Mouse (Mus musculus) lung, postnatal 0 days (tissue): ENCODE measurements around the gene Cd86.

ENCODE experiments used
- CTCF ChIP-seq: IDR thresholded peaks from 2 replicates; pipeline ENCODE4 v1.5.1; 2016; ENCODE audit warnings: antibody characterized with exemption, mild to moderate bottlenecking
- EP300 ChIP-seq: IDR thresholded peaks from 2 replicates; pipeline ENCODE4 v1.6.1; 2016; ENCODE audit warnings: antibody characterized with exemption, mild to moderate bottlenecking, control low read depth

DNA sequence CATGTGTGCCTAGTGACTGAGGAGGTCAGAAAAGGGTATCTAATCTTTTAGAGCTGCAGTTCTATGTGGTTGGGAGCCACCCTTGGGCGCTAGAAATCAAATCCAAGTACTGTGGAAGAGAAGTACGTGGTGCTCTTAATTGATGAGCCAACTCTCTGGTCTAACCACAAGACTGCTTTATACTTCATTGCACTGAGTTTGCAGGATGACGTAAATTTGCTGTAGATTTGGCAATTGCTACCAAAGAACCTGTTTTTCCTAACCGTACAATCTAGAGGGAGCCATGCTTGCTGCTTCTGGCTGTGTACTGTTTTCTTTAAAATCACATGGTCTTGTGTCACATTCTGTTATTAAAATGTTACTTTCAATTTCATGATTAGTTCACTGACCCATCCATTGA lies 10.0 kb downstream of the Cd86 start:
- TF ChIP-seq EP300 (no peak), CTCF (no peak)
